Comparison of ENCODE assay signal across 8 mouse cellular contexts in genomic region chr2:25582466-25583119, GRCm38 (mm10). TPM values are rescaled to one million over a fixed set of nuclear protein-coding genes. Genes with fewer than 3 reads are reported as not detected.
DNase-seq lines count a peak whose midpoint lies in the region; ATAC-seq and TF ChIP-seq lines count a peak whose summit lies in the region.

No protein-coding gene starts in this region.

- H3K27me3 ChIP-seq in hindbrain, embryonic 10.5 days (ENCODE audit: insufficient read depth, poor library complexity, severe bottlenecking), result peaks cover 39% of the 10 kb centered on the region
- peaks cover 36% of the 10 kb centered on the region for H3K27me3 ChIP-seq in hindbrain, embryonic 11.5 days (ENCODE audit: control insufficient read depth, insufficient read depth, low read length)
- H3K27me3 ChIP-seq in midbrain, postnatal 0 days (ENCODE audit: insufficient read depth, low read length), result peaks cover 31% of the 10 kb centered on the region

- H3K4me3 ChIP-seq in hindbrain, embryonic 10.5 days, result 0 out of 2 replicates have a peak overlapping the region, but pooled peaks have one; percentile 18
- no peak overlapping the region for H3K4me3 ChIP-seq in hindbrain, embryonic 11.5 days (ENCODE audit: low read depth, low read length)
- no peak overlapping the region for H3K4me3 ChIP-seq in midbrain, postnatal 0 days (ENCODE audit: low read depth, low read length)

- H3K9ac ChIP-seq in hindbrain, embryonic 11.5 days (ENCODE audit: low read depth, low read length), result no peak overlapping the region
- peak overlapping the region; percentile 33; the same call in 1 of the 2 replicates for H3K9ac ChIP-seq in midbrain, postnatal 0 days (replicated peaks; ENCODE audit: low read length, poor library complexity, severe bottlenecking)

- H3K36me3 ChIP-seq in hindbrain, embryonic 10.5 days, result peaks cover 52% of the 10 kb centered on the region
- no peaks in the 10 kb centered on the region for H3K36me3 ChIP-seq in hindbrain, embryonic 11.5 days (ENCODE audit: control insufficient read depth, insufficient read depth, low read length)
- H3K36me3 ChIP-seq in midbrain, postnatal 0 days (ENCODE audit: insufficient read depth, low read length), result peaks cover 51% of the 10 kb centered on the region

- peak; percentile 19; the same call in 1 of the 2 replicates for TF ChIP-seq CTCF in midbrain, postnatal 0 days (IDR thresholded peaks at IDR 0.05)

- H3K27ac ChIP-seq in hindbrain, embryonic 10.5 days, result peak overlapping the region; percentile 29; the same call in 1 of the 2 replicates
- H3K27ac ChIP-seq in hindbrain, embryonic 11.5 days (ENCODE audit: low read depth, low read length), result no peak overlapping the region
- H3K27ac ChIP-seq in midbrain, postnatal 0 days (ENCODE audit: low read depth, low read length), result peak overlapping the region; percentile 26; the same call in 1 of the 2 replicates

- no peak for ATAC-seq in hindbrain, embryonic 11.5 days (ENCODE audit: low FRiP score)
- peak; percentile 31; the same call in 1 of the 2 replicates for ATAC-seq in midbrain, postnatal 0 days (ENCODE audit: low FRiP score)

- 62% methylated on average over 12 of the region's 12 CpGs for WGBS in hindbrain, embryonic 10.5 days
- 59% methylated on average over 12 of the region's 12 CpGs for WGBS in hindbrain, embryonic 11.5 days
- 48% methylated on average over 12 of the region's 12 CpGs for WGBS in midbrain, postnatal 0 days

- H3K4me2 ChIP-seq in hindbrain, embryonic 11.5 days (replicated peaks; ENCODE audit: low read depth, low read length), result no peak overlapping the region
- peak overlapping the region; percentile 9; the same call in 1 of the 2 replicates for H3K4me2 ChIP-seq in midbrain, postnatal 0 days (ENCODE audit: low read depth, low read length, poor library complexity, severe bottlenecking)

- H3K9me3 ChIP-seq in hindbrain, embryonic 10.5 days, result no peaks in the 10 kb centered on the region
- H3K9me3 ChIP-seq in hindbrain, embryonic 11.5 days (ENCODE audit: control insufficient read depth, low read length), result no peaks in the 10 kb centered on the region
- no peaks in the 10 kb centered on the region for H3K9me3 ChIP-seq in midbrain, postnatal 0 days (ENCODE audit: low read length)

- peaks cover 55% of the 10 kb centered on the region for H3K4me1 ChIP-seq in hindbrain, embryonic 10.5 days (replicated peaks)
- H3K4me1 ChIP-seq in hindbrain, embryonic 11.5 days (replicated peaks; ENCODE audit: control insufficient read depth, insufficient read depth, low read length), result peaks cover 10% of the 10 kb centered on the region
- peaks cover 22% of the 10 kb centered on the region for H3K4me1 ChIP-seq in midbrain, postnatal 0 days (ENCODE audit: insufficient read depth, low read length)

- DNase-seq in hindbrain, embryonic 10.5 days (ENCODE audit: low spot score), result no peak
- DNase-seq in hindbrain, embryonic 11.5 days (ENCODE audit: low spot score), result no peak
- peak; percentile 47 for DNase-seq in MEL-GATA-1-ER (ENCODE audit: extremely low read depth, low read depth)
- DNase-seq in cerebellum, postnatal 36 days, result peak; percentile 51 to 55
- DNase-seq in layer of hippocampus, adult 9-11 months, result peak; percentile 89
- DNase-seq in midbrain, postnatal 0 days (ENCODE audit: low spot score), result peak; percentile 87
- DNase-seq in urinary bladder, postnatal 14 days (ENCODE audit: low spot score), result no peak
- no peak for DNase-seq in spleen, adult 18-20 months

RNA-seq across cellular contexts. Expression of gene Ajm1, which starts 1.0 kb away (rescaled TPM):
- polyA plus RNA-seq in hindbrain, embryonic 10.5 days (2016; fragmentation: Nextera tagmentation; extraction: Ambion mirVana), result 0.05 and 0.44 TPM in 2 replicates
- 0.38 and 0.59 TPM in 2 replicates for polyA plus RNA-seq in hindbrain, embryonic 11.5 days (2014; fragmentation: Nextera tagmentation; extraction: Ambion mirVana)
- 23.1 and 30.9 TPM in 2 replicates for total RNA-seq in midbrain, postnatal 0 days (2014; rRNA removed)
- 19.2 and 22.1 TPM in 2 replicates for polyA plus RNA-seq in midbrain, postnatal 0 days (2015; fragmentation: Nextera tagmentation; extraction: Ambion mirVana)

RNA-seq across cellular contexts. Expression of gene Phpt1, which starts 7.6 kb away (rescaled TPM):
- polyA plus RNA-seq in hindbrain, embryonic 10.5 days (2016; fragmentation: Nextera tagmentation; extraction: Ambion mirVana), result 163 and 189 TPM in 2 replicates
- polyA plus RNA-seq in hindbrain, embryonic 11.5 days (2014; fragmentation: Nextera tagmentation; extraction: Ambion mirVana), result 161 and 167 TPM in 2 replicates
- 37.9 and 39.8 TPM in 2 replicates for total RNA-seq in midbrain, postnatal 0 days (2014; rRNA removed)
- 192 and 209 TPM in 2 replicates for polyA plus RNA-seq in midbrain, postnatal 0 days (2015; fragmentation: Nextera tagmentation; extraction: Ambion mirVana)

RNA-seq across cellular contexts. Expression of gene Mamdc4, which starts 7.9 kb away (rescaled TPM):
- polyA plus RNA-seq in hindbrain, embryonic 10.5 days (2016; fragmentation: Nextera tagmentation; extraction: Ambion mirVana), result 1.4 and 3.8 TPM in 2 replicates
- polyA plus RNA-seq in hindbrain, embryonic 11.5 days (2014; fragmentation: Nextera tagmentation; extraction: Ambion mirVana), result 3.0 and 4.2 TPM in 2 replicates
- 1.7 and 1.9 TPM in 2 replicates for total RNA-seq in midbrain, postnatal 0 days (2014; rRNA removed)
- polyA plus RNA-seq in midbrain, postnatal 0 days (2015; fragmentation: Nextera tagmentation; extraction: Ambion mirVana), result 0.32 TPM in 2 replicates

RNA-seq across cellular contexts. Expression of gene Edf1, which starts 24.9 kb away (rescaled TPM):
- 376 and 388 TPM in 2 replicates for polyA plus RNA-seq in hindbrain, embryonic 10.5 days (2016; fragmentation: Nextera tagmentation; extraction: Ambion mirVana)
- polyA plus RNA-seq in hindbrain, embryonic 11.5 days (2014; fragmentation: Nextera tagmentation; extraction: Ambion mirVana), result 380 and 436 TPM in 2 replicates
- total RNA-seq in midbrain, postnatal 0 days (2014; rRNA removed), result 187 and 196 TPM in 2 replicates
- polyA plus RNA-seq in midbrain, postnatal 0 days (2015; fragmentation: Nextera tagmentation; extraction: Ambion mirVana), result 389 and 392 TPM in 2 replicates

RNA-seq across cellular contexts. Expression of gene Rabl6, which starts 25.7 kb away (rescaled TPM):
- polyA plus RNA-seq in hindbrain, embryonic 10.5 days (2016; fragmentation: Nextera tagmentation; extraction: Ambion mirVana), result 75.5 and 80.0 TPM in 2 replicates
- polyA plus RNA-seq in hindbrain, embryonic 11.5 days (2014; fragmentation: Nextera tagmentation; extraction: Ambion mirVana), result 53.3 and 55.3 TPM in 2 replicates
- total RNA-seq in midbrain, postnatal 0 days (2014; rRNA removed), result 66.8 and 98.0 TPM in 2 replicates
- 56.7 and 61.2 TPM in 2 replicates for polyA plus RNA-seq in midbrain, postnatal 0 days (2015; fragmentation: Nextera tagmentation; extraction: Ambion mirVana)

Comparison
In these comparisons a context has a peak if more than half of its experiments do, and no peak if none do; other contexts are left out.
1. DNase-seq: peak in MEL-GATA-1-ER (single experiment), cerebellum, postnatal 36 days (2 of 2), layer of hippocampus, adult 9-11 months (single experiment) and midbrain, postnatal 0 days (single experiment); none in hindbrain, embryonic 10.5 days (single experiment), hindbrain, embryonic 11.5 days (single experiment), urinary bladder, postnatal 14 days (single experiment) and spleen, adult 18-20 months (0 of 2).
2. RNA of gene Ajm1, which starts 1.0 kb away (polyA plus RNA-seq): 19.2 to 22.1 TPM in midbrain, postnatal 0 days; 0.38 to 0.59 TPM in hindbrain, embryonic 11.5 days and 0.05 to 0.44 TPM in hindbrain, embryonic 10.5 days; every median in the first group is over 10 times any median in the second.